Mouse (Mus musculus): ENCODE results near the gene Vmn2r40. TPM values are rescaled to one million over a fixed set of nuclear protein-coding genes. Genes with fewer than 3 reads are reported as not detected.
"Not testable (repeated sequence)": the region's sequence is repeated elsewhere in the genome, so short reads cannot be mapped to it uniquely, and the experiment has no call there.

The Vmn2r40 gene
- not detected in 2 replicates for total RNA-seq (2015)
- total RNA-seq (2017) = not detected in 2 replicates

DNA sequence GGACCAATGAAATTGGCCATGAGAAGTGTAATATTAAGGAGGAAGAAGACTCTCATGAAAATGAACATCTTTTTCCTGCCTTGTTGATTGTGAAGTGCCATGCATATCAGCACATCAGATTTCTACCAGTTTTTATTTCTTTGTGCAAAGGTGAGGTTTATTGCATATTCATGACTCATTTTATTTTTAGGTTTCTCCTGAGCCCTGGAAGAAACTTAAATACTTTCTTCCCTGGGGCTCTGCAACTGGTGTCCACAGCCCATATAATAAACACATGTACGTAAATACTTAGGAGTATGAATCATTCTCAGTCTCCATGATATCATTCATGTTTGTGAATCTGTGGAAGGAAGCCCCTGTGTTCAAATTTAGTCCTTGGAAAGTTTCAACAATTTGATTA lies at the start of gene Vmn2r40:
Vmn2r40 (minus strand) TSS at position 101 of the 400 bp plus-strand sequence.
- ATAC-seq (replicated peaks; ENCODE audit: poor library complexity) = not testable (repeated sequence)

Other genes with a start within 250 kb of the Vmn2r40 start
- gene Vmn2r39, start 99.4 kb upstream of the Vmn2r40 start, total RNA-seq (2015) = not detected in 2 replicates
- gene Vmn2r39, start 99.4 kb upstream of the Vmn2r40 start, total RNA-seq (2017) = not detected in 2 replicates
- gene Vmn2r38, start 166.4 kb upstream of the Vmn2r40 start, total RNA-seq (2015) = not detected in 2 replicates
- gene Vmn2r38, start 166.4 kb upstream of the Vmn2r40 start, total RNA-seq (2017) = not detected in 2 replicates

Data from megakaryocyte progenitor cell, adult 5-6 weeks (primary cell).